Mouse (Mus musculus) spleen, postnatal 14 days (tissue): ENCODE results near the gene Nacc1.
A peak's percentile ranks its signal among the peaks of the same experiment; 100 is the strongest.
"Not testable (repeated sequence)": the region's sequence is repeated elsewhere in the genome, so short reads cannot be mapped to it uniquely, and the experiment has no call there.

Source experiments
- DNase-seq, 2 experiments: peaks; one replicate each; pipeline ENCODE4 v3.0.0; 2021 to 2022; ENCODE audit warnings: low spot score in 2 of 2

Gene Nacc1

GRCm38 (mm10) chr8:84640617-84641294 lies 46.9 kb downstream of the Nacc1 start:
- DNase-seq = no peak

- DNase-seq = no peak
Observed at GRCm38 (mm10) chr8:84640010-84640588, 47.6 kb downstream of the Nacc1 start.

- DNase-seq = peak; percentile 88 to 93
Observed at GRCm38 (mm10) chr8:84639162-84640009, 48.3 kb downstream of the Nacc1 start.

GRCm38 (mm10) chr8:84638555-84639161 lies 49.0 kb downstream of the Nacc1 start:
- DNase-seq = peak in 1 of 2 experiments; percentile 40

- DNase-seq = no peak
Observed at GRCm38 (mm10) chr8:84637946-84638554, 49.6 kb downstream of the Nacc1 start.

- DNase-seq = no peak
Observed at GRCm38 (mm10) chr8:84636051-84636691, 51.5 kb downstream of the Nacc1 start.

GRCm38 (mm10) chr8:84635397-84636050 lies 52.1 kb downstream of the Nacc1 start:
- no peak for DNase-seq

GRCm38 (mm10) chr8:84634849-84635304 lies 52.8 kb downstream of the Nacc1 start:
- DNase-seq = no peak

- no peak for DNase-seq
Observed at GRCm38 (mm10) chr8:84633841-84634584, 53.6 kb downstream of the Nacc1 start.

- DNase-seq = no peak
Observed at GRCm38 (mm10) chr8:84631813-84632212, 55.8 kb downstream of the Nacc1 start.

- no peak for DNase-seq
Observed at GRCm38 (mm10) chr8:84630145-84630544, 57.5 kb downstream of the Nacc1 start.

GRCm38 (mm10) chr8:84629586-84629985 lies 58.1 kb downstream of the Nacc1 start:
- no peak for DNase-seq

- DNase-seq = not testable (repeated sequence)
Observed at GRCm38 (mm10) chr8:84623425-84623824, 64.2 kb downstream of the Nacc1 start.

- no peak for DNase-seq
Observed at GRCm38 (mm10) chr8:84621102-84621625, 66.5 kb downstream of the Nacc1 start.
